Mouse (Mus musculus) liver, adult 2 months (tissue): ENCODE results near the gene Aldh3b3. TPM values are rescaled to one million over a fixed set of nuclear protein-coding genes. Genes with fewer than 3 reads are reported as not detected.
A peak's percentile ranks its signal among the peaks of the same experiment; 100 is the strongest.

Source experiments
- DNase-seq: peaks from one replicate; pipeline ENCODE4 v3.0.0-alpha.2; 2011; ENCODE audit warnings: low read depth, low spot score; ENCODE audit errors: extremely low read depth
- H3K27ac ChIP-seq: fragments of 200-500 bp; replicated peaks from 2 replicates; pipeline ENCODE4 v1.5.1; 2012; ENCODE audit warnings: low read depth, mild to moderate bottlenecking, control low read depth, inconsistent platforms, low read length; ENCODE audit not compliant: insufficient read depth
- H3K27me3 ChIP-seq: fragments of 200-500 bp; 2 replicates; pipeline ENCODE4 v1.6.1; 2012; ENCODE audit warnings: mild to moderate bottlenecking, moderate library complexity, low read length, inconsistent platforms; ENCODE audit not compliant: control insufficient read depth, insufficient read depth
- H3K36me3 ChIP-seq: fragments of 200-500 bp; 2 replicates; pipeline ENCODE4 v1.6.1; 2012; ENCODE audit warnings: low read length, inconsistent platforms; ENCODE audit not compliant: control insufficient read depth, insufficient read depth
- H3K4me1 ChIP-seq: fragments of 200-500 bp; 2 replicates; pipeline ENCODE4 v1.6.1; 2011; ENCODE audit warnings: low read length; ENCODE audit not compliant: control insufficient read depth, insufficient read depth
- H3K4me3 ChIP-seq: fragments of 200-500 bp; 2 replicates; pipeline ENCODE4 v1.5.1; 2011; ENCODE audit warnings: low read depth, mild to moderate bottlenecking, control low read depth, low read length, moderate library complexity; ENCODE audit not compliant: insufficient read depth
- H3K79me2 ChIP-seq: fragments of 200-500 bp; 2 replicates; pipeline ENCODE4 v1.6.1; 2012; ENCODE audit warnings: inconsistent platforms, mild to moderate bottlenecking, low read length, moderate library complexity; ENCODE audit not compliant: control insufficient read depth, insufficient read depth
- H3K9ac ChIP-seq: fragments of 200-500 bp; 2 replicates; pipeline ENCODE4 v1.6.1; 2012; ENCODE audit warnings: low read depth, mild to moderate bottlenecking, control low read depth, inconsistent platforms, low read length
- CTCF ChIP-seq: fragments of 200-500 bp; IDR thresholded peaks from 2 replicates; pipeline ENCODE4 v1.5.1; 2011; ENCODE audit warnings: low read depth, low read length, control low read depth
- POLR2A ChIP-seq: fragments of 200-500 bp; IDR thresholded peaks from 2 replicates; pipeline ENCODE4 v1.6.1; 2011; ENCODE audit warnings: low read length, control low read depth; ENCODE audit not compliant: insufficient read depth; ENCODE audit errors: extremely low read depth
- WGBS: fragments of 180-500 bp; shearing (Covaris S2); methylation state at CpG from one replicate; pipeline ENCODE4 v1.1.7; 2018; 5-methylcytosine and 5-hydroxymethylcytosine counted together
- polyA plus RNA-seq: library from polyadenylated mRNA; depleted of rRNA; stranded (reverse); fragments of >200 nt; gene quantifications from 2 replicates; pipeline ENCODE4 v1.2.3, GENCODE M21; 2012
- total RNA-seq: library from RNA; depleted of rRNA; stranded (reverse); fragments of >200 nt; gene quantifications from 2 replicates; pipeline ENCODE4 v1.2.3, GENCODE M21; 2014

Aldh3b3 gene
- total and polyA plus RNA-seq, 2 experiments, result 0.74 to 7.7 TPM

- no peaks in the 10 kb centered on the region for H3K27me3 ChIP-seq
- peak overlapping the region; percentile 9 for H3K27ac ChIP-seq
- no peaks in the 10 kb centered on the region for H3K79me2 ChIP-seq
- no peak overlapping the region for H3K4me3 ChIP-seq
- DNase-seq, result no peak
- peaks cover 10% of the 10 kb centered on the region; the same call in 1 of the 2 replicates for H3K4me1 ChIP-seq
- TF ChIP-seq POLR2A (no peak), CTCF (no peak)
- H3K36me3 ChIP-seq, result no peaks in the 10 kb centered on the region
- 74% methylated on average over 21 of the region's 21 CpGs for WGBS
- no peak overlapping the region for H3K9ac ChIP-seq
Observed at GRCm38 (mm10) chr19:3930262-3931057, 28.0 kb upstream of the Aldh3b3 start.

- WGBS, result 91% methylated on average over 9 of the region's 9 CpGs
- no peak overlapping the region for H3K4me3 ChIP-seq
- H3K9ac ChIP-seq, result no peak overlapping the region
- no peaks in the 10 kb centered on the region for H3K27me3 ChIP-seq
- peaks cover 13% of the 10 kb centered on the region; the same call in 1 of the 2 replicates for H3K4me1 ChIP-seq
- H3K79me2 ChIP-seq, result no peaks in the 10 kb centered on the region
- no peak for TF ChIP-seq POLR2A
- TF ChIP-seq CTCF, result no peak
- H3K27ac ChIP-seq, result no peak overlapping the region
- H3K36me3 ChIP-seq, result no peaks in the 10 kb centered on the region
- DNase-seq, result peak; percentile 50
Observed at GRCm38 (mm10) chr19:3931716-3932115, 26.7 kb upstream of the Aldh3b3 start.

GRCm38 (mm10) chr19:3935032-3935895 lies 23.2 kb upstream of the Aldh3b3 start, which contains the start of gene Unc93b1:
TSS of gene Unc93b1 (plus strand) at chr19:3935186.
- H3K4me3 ChIP-seq, result peak within 1 kb of the TSS; percentile 75
- H3K27ac ChIP-seq, result peak within 1 kb of the TSS; percentile 65
- H3K9ac ChIP-seq, result peak within 1 kb of the TSS; percentile 81
- no peaks in the 10 kb centered on the region for H3K27me3 ChIP-seq
- DNase-seq, result peak; percentile 77
- peak; percentile 45; the same call in 1 of the 2 replicates for TF ChIP-seq POLR2A
- no peak for TF ChIP-seq CTCF
- no peaks in the 10 kb centered on the region for H3K79me2 ChIP-seq
- H3K36me3 ChIP-seq, result no peaks in the 10 kb centered on the region
- 6% methylated on average over 42 of the region's 42 CpGs for WGBS
- peaks cover 5% of the 10 kb centered on the region; the same call in 1 of the 2 replicates for H3K4me1 ChIP-seq

- Histone ChIP-seq H3K36me3 (no peaks in the 10 kb centered on the region), H3K79me2 (no peaks in the 10 kb centered on the region), H3K27me3 (no peaks in the 10 kb centered on the region), H3K9ac (peak overlapping the region; percentile 81), H3K27ac (peak overlapping the region; percentile 65), H3K4me1 (peaks cover 5% of the 10 kb centered on the region; the same call in 1 of the 2 replicates), H3K4me3 (peak overlapping the region; percentile 75)
- TF ChIP-seq CTCF (no peak), POLR2A (0 out of 2 replicates have a peak, but pooled peaks have one; percentile 27)
- 15% methylated on average over 22 of the region's 22 CpGs for WGBS
- DNase-seq, result peak; percentile 69
Observed at GRCm38 (mm10) chr19:3935896-3936850, 22.3 kb upstream of the Aldh3b3 start.

- H3K27me3 ChIP-seq, result no peaks in the 10 kb centered on the region
- H3K9ac ChIP-seq, result no peak overlapping the region
- H3K4me3 ChIP-seq, result no peak overlapping the region
- no peak for TF ChIP-seq CTCF
- no peak for TF ChIP-seq POLR2A
- H3K27ac ChIP-seq, result no peak overlapping the region
- H3K36me3 ChIP-seq, result 0 out of 2 replicates have a peak, but pooled peaks cover 2% of the 10 kb centered on the region
- no peak for DNase-seq
- 90% methylated on average over 7 of the region's 7 CpGs for WGBS
- H3K79me2 ChIP-seq, result no peaks in the 10 kb centered on the region
- peaks cover 6% of the 10 kb centered on the region for H3K4me1 ChIP-seq
Observed at GRCm38 (mm10) chr19:3942315-3942714, 16.1 kb upstream of the Aldh3b3 start.
